Mouse (Mus musculus) G1E (cell line): ENCODE data around the gene Mex3d. TPM values are rescaled to one million over a fixed set of nuclear protein-coding genes. Genes with fewer than 3 reads are reported as not detected.

ENCODE experiments used
- ATAC-seq: 2 replicates; pipeline ENCODE4 v1.8.0; 2016; ENCODE audit warnings: mild to moderate bottlenecking; ENCODE audit not compliant: insufficient number of reproducible peaks, poor library complexity, low FRiP score, severe bottlenecking; ENCODE audit errors: extremely low read depth
- DNase-seq: peaks from one replicate; pipeline ENCODE4 v3.0.0; 2012; ENCODE audit warnings: low spot score
- H3K27me3 ChIP-seq: 2 replicates; pipeline ENCODE4 v1.6.1; 2012; ENCODE audit warnings: mild to moderate bottlenecking, low read length, inconsistent platforms; ENCODE audit not compliant: insufficient read depth
- H3K36me3 ChIP-seq: replicated peaks from 2 replicates; pipeline ENCODE3; 2012; ENCODE audit warnings: mild to moderate bottlenecking, inconsistent platforms
- H3K4me1 ChIP-seq: 2 replicates; pipeline ENCODE4 v1.6.1; 2012; ENCODE audit warnings: low read depth, low read length, inconsistent platforms, mixed read lengths; ENCODE audit not compliant: insufficient read depth
- H3K4me3 ChIP-seq: 2 replicates; pipeline ENCODE4 v1.5.1; 2012; ENCODE audit warnings: low read depth, mild to moderate bottlenecking, inconsistent platforms, low read length, moderate library complexity, mixed read lengths
- H3K9me3 ChIP-seq: replicated peaks from 2 replicates; pipeline ENCODE4 v1.6.1; 2012; ENCODE audit warnings: inconsistent platforms
- CTCF ChIP-seq: IDR thresholded peaks from 2 replicates; pipeline ENCODE4 v1.5.1; 2012; ENCODE audit warnings: low read depth, low read length, inconsistent platforms, mixed read lengths
- GATA1 ChIP-seq: IDR thresholded peaks from 2 replicates; pipeline ENCODE4 v1.6.1; 2012; ENCODE audit warnings: borderline replicate concordance, low read length, inconsistent platforms, mixed read lengths
- GATA2 ChIP-seq: IDR thresholded peaks from 2 replicates; pipeline ENCODE4 v1.6.1; 2012; ENCODE audit warnings: low read depth, low read length, inconsistent platforms, borderline replicate concordance
- POLR2AphosphoS5 ChIP-seq: IDR thresholded peaks from 2 replicates; pipeline ENCODE4 v1.6.1; 2012; ENCODE audit warnings: low read depth, low read length, inconsistent platforms; ENCODE audit not compliant: insufficient replicate concordance
- TAL1 ChIP-seq: conservative IDR thresholded peaks from 2 replicates; pipeline ENCODE4 v1.6.1; 2012; ENCODE audit warnings: low read depth, low read length, inconsistent platforms, mixed read lengths
- polyA plus RNA-seq: library from polyadenylated mRNA; stranded (reverse); fragments of >175 nt; gene quantifications from 2 replicates; pipeline ENCODE4 v1.2.3, GENCODE M21; 2012
- total RNA-seq, 2 experiments: library from RNA; stranded (forward) in 1 of 2; stranded (reverse) in 1 of 2; fragments of 200-1000 nt in 1 of 2; fragments of >200 nt in 1 of 2; fragmentation: Nextera tagmentation in 1 of 2; gene quantifications; 2 replicates each; pipeline ENCODE4 v1.2.3; 2014 to 2017

The Mex3d gene
- total RNA-seq (2014; fragmentation: Nextera tagmentation) (7.7 and 11.4 TPM in 2 replicates), total RNA-seq (2017) (8.7 and 10.9 TPM in 2 replicates), polyA plus RNA-seq (35.3 and 41.9 TPM in 2 replicates)

GRCm38 (mm10) chr10:80387522-80387959 lies at the start of gene Mex3d:
TSS of gene Mex3d (minus strand) at chr10:80387659.
- Histone ChIP-seq H3K9me3 (no peaks in the 10 kb centered on the region), H3K4me3 (peak within 1 kb of the TSS; percentile 76), H3K4me1 (peaks cover 80% of the 10 kb centered on the region), H3K27me3 (peaks cover 6% of the 10 kb centered on the region; the same call in 1 of the 2 replicates), H3K36me3 (peaks cover 68% of the 10 kb centered on the region)
- ATAC-seq (peak; percentile 22; the same call in 1 of the 2 replicates), DNase-seq (peak; percentile 77)
- no peak for TF ChIP-seq GATA2
- no peak for TF ChIP-seq POLR2AphosphoS5
- TF ChIP-seq TAL1 = no peak
- TF ChIP-seq GATA1 = no peak
- TF ChIP-seq CTCF = no peak

- Histone ChIP-seq H3K4me3 (peak overlapping the region; percentile 64; the same call in 1 of the 2 replicates), H3K36me3 (peaks cover 7% of the 10 kb centered on the region), H3K4me1 (peaks cover 56% of the 10 kb centered on the region), H3K9me3 (no peaks in the 10 kb centered on the region), H3K27me3 (peaks cover 4% of the 10 kb centered on the region; the same call in 1 of the 2 replicates)
- TF ChIP-seq GATA2 (no peak), POLR2AphosphoS5 (no peak), TAL1 (no peak), GATA1 (no peak), CTCF (no peak)
- DNase-seq = no peak
- ATAC-seq = no peak
Measured at GRCm38 (mm10) chr10:80436276-80436675, 48.8 kb upstream of the Mex3d start.

- DNase-seq (peak; percentile 68), ATAC-seq (no peak)
- Histone ChIP-seq H3K4me1 (peaks cover 61% of the 10 kb centered on the region), H3K4me3 (peak overlapping the region; percentile 64; the same call in 1 of the 2 replicates), H3K36me3 (peaks cover 12% of the 10 kb centered on the region), H3K27me3 (peaks cover 4% of the 10 kb centered on the region; the same call in 1 of the 2 replicates), H3K9me3 (no peaks in the 10 kb centered on the region)
- no peak for TF ChIP-seq CTCF
- no peak for TF ChIP-seq GATA2
- no peak for TF ChIP-seq POLR2AphosphoS5
- no peak for TF ChIP-seq TAL1
- TF ChIP-seq GATA1 = no peak
Measured at GRCm38 (mm10) chr10:80435764-80436163, 48.3 kb upstream of the Mex3d start.

GRCm38 (mm10) chr10:80434823-80435222 lies 47.4 kb upstream of the Mex3d start:
- peaks cover 66% of the 10 kb centered on the region for H3K4me1 ChIP-seq
- H3K9me3 ChIP-seq = no peaks in the 10 kb centered on the region
- H3K4me3 ChIP-seq = peak overlapping the region; percentile 62; the same call in 1 of the 2 replicates
- 0 out of 2 replicates have a peak, but pooled peaks have one; percentile 18 for TF ChIP-seq POLR2AphosphoS5
- TF ChIP-seq CTCF = no peak
- TF ChIP-seq TAL1 = no peak
- TF ChIP-seq GATA2 = no peak
- DNase-seq = no peak
- H3K36me3 ChIP-seq = peaks cover 21% of the 10 kb centered on the region
- no peak for ATAC-seq
- peaks cover 4% of the 10 kb centered on the region; the same call in 1 of the 2 replicates for H3K27me3 ChIP-seq

- no peaks in the 10 kb centered on the region for H3K9me3 ChIP-seq
- peak overlapping the region; percentile 53; the same call in 1 of the 2 replicates for H3K4me3 ChIP-seq
- ATAC-seq (no peak), DNase-seq (no peak)
- H3K36me3 ChIP-seq = peaks cover 27% of the 10 kb centered on the region
- no peak for TF ChIP-seq TAL1
- TF ChIP-seq CTCF = no peak
- TF ChIP-seq GATA1 = no peak
- no peak for TF ChIP-seq POLR2AphosphoS5
- no peak for TF ChIP-seq GATA2
- peaks cover 68% of the 10 kb centered on the region for H3K4me1 ChIP-seq
- peaks cover 4% of the 10 kb centered on the region; the same call in 1 of the 2 replicates for H3K27me3 ChIP-seq
Measured at GRCm38 (mm10) chr10:80434233-80434592, 46.8 kb upstream of the Mex3d start.

- Histone ChIP-seq H3K4me1 (peaks cover 68% of the 10 kb centered on the region), H3K9me3 (no peaks in the 10 kb centered on the region), H3K27me3 (peaks cover 4% of the 10 kb centered on the region; the same call in 1 of the 2 replicates), H3K36me3 (peaks cover 33% of the 10 kb centered on the region), H3K4me3 (peak within 1 kb of the TSS; percentile 97)
- DNase-seq = peak; percentile 96
- TF ChIP-seq TAL1 = no peak
- peak; percentile 69; the same call in 1 of the 2 replicates for TF ChIP-seq GATA2
- peak; percentile 92 for ATAC-seq
Measured at GRCm38 (mm10) chr10:80433513-80434232, 46.2 kb upstream of the Mex3d start, which contains the start of gene Tcf3. TSS of gene Tcf3 (minus strand) at chr10:80433647.
